Mouse (Mus musculus) spleen, adult 2 months (tissue): ENCODE measurements around the gene Wdr59.

Source experiments
- CTCF ChIP-seq: fragments of 200-500 bp; IDR thresholded peaks from 2 replicates; pipeline ENCODE4 v1.5.1; 2011; ENCODE audit warnings: mild to moderate bottlenecking, inconsistent platforms; ENCODE audit not compliant: insufficient read depth, insufficient read length, insufficient replicate concordance; ENCODE audit errors: extremely low read depth
- POLR2A ChIP-seq: fragments of 200-500 bp; IDR thresholded peaks from 2 replicates; pipeline ENCODE4 v1.6.1; 2011; ENCODE audit warnings: low read depth, low read length, inconsistent platforms

DNA sequence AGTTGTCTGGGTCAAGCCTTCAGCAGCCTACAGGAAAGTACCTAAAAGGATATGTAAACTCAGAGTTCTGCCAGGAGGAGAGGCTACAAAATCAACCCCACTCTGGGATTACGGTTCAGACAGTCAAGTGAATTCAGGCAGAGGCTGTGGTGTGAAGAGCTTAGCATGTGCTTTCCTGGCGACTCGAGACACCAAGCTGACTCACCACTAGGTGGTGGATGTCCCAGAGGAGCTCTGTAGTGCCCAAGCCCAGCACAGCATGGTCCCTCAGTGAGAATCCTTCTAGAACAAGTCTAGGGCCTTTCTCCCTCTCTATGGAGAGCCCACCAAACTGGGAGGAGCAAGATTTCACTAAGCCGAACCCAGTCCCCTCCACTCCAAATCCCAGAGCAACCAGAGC, 118.5 kb downstream of the Wdr59 start:
- TF ChIP-seq CTCF: 0 out of 2 replicates have a peak, but pooled peaks have one; percentile 11
- TF ChIP-seq POLR2A: no peak
